Mouse (Mus musculus) neural tube, embryonic 13.5 days (tissue): Measurements from ENCODE around the gene Hcn2. TPM values are rescaled to one million over a fixed set of nuclear protein-coding genes. Genes with fewer than 3 reads are reported as not detected.

Source experiments
- ATAC-seq: fragments of 200-750 bp; cut with Nextera tagmentation; 2 replicates; pipeline ENCODE4 v1.8.0; 2017; ENCODE audit warnings: low read depth, mild to moderate bottlenecking, moderate TSS enrichment, moderate library complexity
- H3K27ac ChIP-seq: fragments of 300-500 bp; sonication (generic); replicated peaks from 2 replicates; pipeline ENCODE4 v1.5.1; 2015; ENCODE audit warnings: moderate library complexity, mild to moderate bottlenecking, inconsistent platforms
- H3K27me3 ChIP-seq: fragments of 300-500 bp; sonication (generic); 2 replicates; pipeline ENCODE4 v1.6.1; 2015; ENCODE audit warnings: mild to moderate bottlenecking, inconsistent platforms
- H3K36me3 ChIP-seq: fragments of 300-500 bp; sonication (generic); 2 replicates; pipeline ENCODE4 v1.6.1; 2015; ENCODE audit warnings: mild to moderate bottlenecking, inconsistent platforms
- H3K4me1 ChIP-seq: fragments of 300-500 bp; sonication (generic); replicated peaks from 2 replicates; pipeline ENCODE4 v1.6.1; 2015; ENCODE audit warnings: inconsistent platforms
- H3K4me2 ChIP-seq: fragments of 300-500 bp; sonication (generic); 2 replicates; pipeline ENCODE4 v1.6.1; 2015; ENCODE audit warnings: inconsistent platforms, mild to moderate bottlenecking, moderate library complexity
- H3K4me3 ChIP-seq: fragments of 300-500 bp; sonication (generic); 2 replicates; pipeline ENCODE4 v1.5.1; 2015; ENCODE audit warnings: mild to moderate bottlenecking, inconsistent platforms
- H3K9ac ChIP-seq: fragments of 300-500 bp; sonication (generic); 2 replicates; pipeline ENCODE4 v1.6.1; 2015; ENCODE audit warnings: moderate library complexity, mild to moderate bottlenecking, inconsistent platforms
- H3K9me3 ChIP-seq: fragments of 300-500 bp; sonication (generic); 2 replicates; pipeline ENCODE4 v1.6.1; 2016; ENCODE audit warnings: inconsistent platforms
- WGBS: fragments of 180-500 bp; shearing (Covaris S2); methylation state at CpG from one replicate; pipeline ENCODE4 v1.1.7; 2015; 5-methylcytosine and 5-hydroxymethylcytosine counted together
- polyA plus RNA-seq: library from polyadenylated mRNA; unstranded; fragments of >200 nt; fragmentation: Nextera tagmentation; extraction: Ambion mirVana; gene quantifications from 2 replicates; pipeline ENCODE4 v1.2.1, GENCODE M21; 2015

Gene Hcn2
- polyA plus RNA-seq, 1 experiment from 2014 or later, result 0.78 TPM

DNA sequence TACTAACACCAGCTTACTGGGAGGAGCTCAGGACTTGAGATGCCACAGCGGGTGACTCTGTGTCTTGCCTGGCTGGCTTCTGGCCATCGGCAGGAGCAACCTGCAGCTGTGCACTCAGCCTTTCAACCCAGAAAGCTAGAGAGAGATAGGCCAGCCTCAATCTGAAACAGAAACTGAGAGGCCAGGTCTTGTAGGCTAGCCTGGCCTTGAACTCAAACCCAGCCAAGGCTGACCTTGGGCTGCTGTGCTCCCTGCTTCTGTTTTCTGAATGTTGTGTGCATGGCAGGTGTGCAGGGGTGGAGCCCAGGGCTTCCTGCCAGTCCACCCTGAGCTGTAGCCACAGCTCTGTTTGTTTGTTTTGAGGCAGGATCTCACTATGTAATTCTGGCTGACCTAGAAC, 56.8 kb downstream of the Hcn2 start:
- WGBS, result 93% methylated on average over 2 of the region's 2 CpGs
- peaks cover 20% of the 10 kb centered on the region for H3K4me1 ChIP-seq
- H3K27me3 ChIP-seq, result peaks cover 23% of the 10 kb centered on the region
- no peak overlapping the region for H3K4me2 ChIP-seq
- peaks cover 6% of the 10 kb centered on the region; the same call in 1 of the 2 replicates for H3K9me3 ChIP-seq
- ATAC-seq, result no peak
- no peaks in the 10 kb centered on the region for H3K36me3 ChIP-seq
- no peak overlapping the region for H3K9ac ChIP-seq
- H3K27ac ChIP-seq, result no peak overlapping the region
- no peak overlapping the region for H3K4me3 ChIP-seq

DNA sequence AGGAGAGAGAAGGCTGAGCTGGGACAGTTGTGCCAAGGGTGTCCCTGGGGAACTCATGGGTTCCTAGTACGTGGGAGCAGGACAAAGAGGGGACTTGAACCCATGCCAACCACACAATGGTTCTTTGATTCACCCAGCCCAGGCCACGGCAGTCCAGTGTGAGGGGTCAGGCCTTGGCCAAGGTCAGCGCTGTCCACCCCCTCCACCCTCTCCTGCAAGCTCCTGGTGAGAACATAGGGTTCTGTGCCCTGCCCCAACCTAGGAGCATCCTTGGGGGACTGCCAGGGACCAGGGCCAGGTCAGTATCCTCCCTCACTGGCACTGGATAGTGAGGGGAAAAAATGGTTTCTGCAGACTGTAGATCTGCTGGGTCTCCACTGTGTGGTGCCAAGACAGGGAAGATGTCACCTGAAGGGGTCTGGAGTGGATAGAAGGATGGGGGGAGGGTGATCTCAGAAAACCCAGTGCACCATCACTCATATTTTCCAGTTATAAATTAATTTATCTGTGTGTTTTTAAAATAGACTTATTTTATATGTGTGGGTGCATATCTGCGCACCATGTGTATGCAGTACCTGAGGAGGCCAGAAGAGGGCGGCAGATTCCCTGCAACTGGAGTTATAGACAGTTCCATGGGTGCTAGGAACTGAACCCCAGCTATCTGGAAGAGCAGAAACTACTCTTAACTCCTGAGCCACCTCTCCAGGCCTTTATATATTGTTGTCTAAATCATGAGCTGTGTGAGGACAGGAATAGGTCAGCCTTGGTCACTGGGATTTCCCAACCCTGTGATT, 58.2 kb downstream of the Hcn2 start:
- no peak overlapping the region for H3K27ac ChIP-seq
- H3K27me3 ChIP-seq, result peaks cover 38% of the 10 kb centered on the region
- peaks cover 27% of the 10 kb centered on the region for H3K4me1 ChIP-seq
- no peak overlapping the region for H3K4me3 ChIP-seq
- no peaks in the 10 kb centered on the region for H3K36me3 ChIP-seq
- ATAC-seq, result no peak
- no peak overlapping the region for H3K4me2 ChIP-seq
- H3K9me3 ChIP-seq, result peaks cover 6% of the 10 kb centered on the region; the same call in 1 of the 2 replicates
- 65% methylated on average over 5 of the region's 5 CpGs for WGBS
- no peak overlapping the region for H3K9ac ChIP-seq

- Histone ChIP-seq H3K27ac (no peak within 1 kb of the TSS), H3K9ac (peak within 1 kb of the TSS; percentile 60), H3K4me1 (peaks cover 44% of the 10 kb centered on the region), H3K27me3 (peaks cover 52% of the 10 kb centered on the region), H3K9me3 (peaks cover 6% of the 10 kb centered on the region; the same call in 1 of the 2 replicates), H3K4me3 (peak within 1 kb of the TSS; percentile 29), H3K36me3 (no peaks in the 10 kb centered on the region), H3K4me2 (peak within 1 kb of the TSS; percentile 55)
- no peak for ATAC-seq
- under 1% methylated on average over 39 of the region's 39 CpGs for WGBS
These were observed 60.7 kb downstream of the Hcn2 start, which contains the start of gene Fstl3 for GRCm38 (mm10) chr10:79777103-79777531. Gene Fstl3, plus strand, starts transcription at chr10:79777272.

DNA sequence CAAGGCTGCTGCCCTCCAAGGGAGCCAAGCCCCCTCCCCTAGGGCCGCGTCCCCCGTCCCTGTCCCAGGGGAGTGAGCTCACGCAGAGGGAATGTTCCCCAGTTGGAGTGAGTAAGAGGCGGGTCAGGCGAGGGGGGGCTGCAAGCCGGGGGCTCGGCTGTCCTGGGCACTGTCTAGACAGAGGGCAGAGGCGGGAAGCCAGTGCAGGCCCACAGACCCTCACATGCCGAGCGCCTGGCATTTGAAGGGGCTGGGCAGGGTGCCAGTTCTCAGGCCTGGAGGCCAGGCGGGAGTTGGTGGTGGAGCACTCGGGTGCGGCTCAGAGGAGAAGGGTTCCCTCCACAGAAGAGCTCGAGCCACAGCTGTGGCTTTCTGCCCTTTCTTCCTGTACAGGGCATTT, 61.6 kb downstream of the Hcn2 start:
- WGBS, result 13% methylated on average over 15 of the region's 15 CpGs
- peaks cover 60% of the 10 kb centered on the region for H3K27me3 ChIP-seq
- H3K36me3 ChIP-seq, result no peaks in the 10 kb centered on the region
- no peak overlapping the region for H3K27ac ChIP-seq
- peaks cover 44% of the 10 kb centered on the region for H3K4me1 ChIP-seq
- H3K9me3 ChIP-seq, result peaks cover 6% of the 10 kb centered on the region; the same call in 1 of the 2 replicates
- ATAC-seq, result peak; percentile 16; the same call in 1 of the 2 replicates
- no peak overlapping the region for H3K4me3 ChIP-seq
- H3K4me2 ChIP-seq, result peak overlapping the region; percentile 55; the same call in 1 of the 2 replicates
- no peak overlapping the region for H3K9ac ChIP-seq

- no peak overlapping the region for H3K4me3 ChIP-seq
- ATAC-seq, result no peak
- peaks cover 45% of the 10 kb centered on the region for H3K4me1 ChIP-seq
- 19% methylated on average over 2 of the region's 2 CpGs for WGBS
- no peak overlapping the region for H3K27ac ChIP-seq
- H3K9ac ChIP-seq, result no peak overlapping the region
- no peak overlapping the region for H3K4me2 ChIP-seq
- no peaks in the 10 kb centered on the region for H3K36me3 ChIP-seq
- H3K27me3 ChIP-seq, result peaks cover 69% of the 10 kb centered on the region
- H3K9me3 ChIP-seq, result peaks cover 6% of the 10 kb centered on the region; the same call in 1 of the 2 replicates
These were observed 62.8 kb downstream of the Hcn2 start for GRCm38 (mm10) chr10:79779193-79779592.

GRCm38 (mm10) chr10:79779784-79780663, 63.6 kb downstream of the Hcn2 start:
- Histone ChIP-seq H3K36me3 (no peaks in the 10 kb centered on the region), H3K9ac (peak overlapping the region; percentile 50), H3K9me3 (peaks cover 4% of the 10 kb centered on the region; the same call in 1 of the 2 replicates), H3K27ac (no peak overlapping the region), H3K27me3 (peaks cover 78% of the 10 kb centered on the region), H3K4me2 (peak overlapping the region; percentile 60), H3K4me3 (peak overlapping the region; percentile 38), H3K4me1 (peaks cover 49% of the 10 kb centered on the region)
- peak; percentile 91 for ATAC-seq
- WGBS, result 2% methylated on average over 55 of the region's 55 CpGs

DNA sequence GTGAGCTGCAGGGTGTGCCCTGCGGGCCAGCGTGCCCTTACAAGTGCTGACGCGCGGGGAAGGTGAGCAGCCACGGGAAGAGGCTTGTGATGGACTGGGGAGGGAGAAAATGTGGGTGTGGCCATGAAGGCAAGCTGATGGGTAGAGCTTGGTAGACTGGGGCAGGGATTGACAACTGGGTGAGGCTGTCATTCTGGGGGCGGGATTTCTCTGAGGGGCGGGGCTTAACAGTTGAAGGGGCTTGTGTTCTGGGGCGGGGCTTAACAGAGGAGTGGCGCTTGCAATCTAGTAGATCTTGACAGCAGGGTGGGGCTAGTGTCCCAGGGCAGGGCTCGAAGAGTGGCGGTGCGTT, 64.2 kb downstream of the Hcn2 start:
- under 1% methylated on average over 13 of the region's 13 CpGs for WGBS
- H3K4me1 ChIP-seq, result peaks cover 49% of the 10 kb centered on the region

GRCm38 (mm10) chr10:79781139-79781538, 64.7 kb downstream of the Hcn2 start:
- H3K4me2 ChIP-seq, result peak overlapping the region; percentile 60
- peak overlapping the region; percentile 50; the same call in 1 of the 2 replicates for H3K9ac ChIP-seq
- H3K36me3 ChIP-seq, result no peaks in the 10 kb centered on the region
- no peaks in the 10 kb centered on the region for H3K9me3 ChIP-seq
- H3K4me1 ChIP-seq, result peaks cover 49% of the 10 kb centered on the region
- peaks cover 77% of the 10 kb centered on the region for H3K27me3 ChIP-seq
- no peak overlapping the region for H3K27ac ChIP-seq
- H3K4me3 ChIP-seq, result peak overlapping the region; percentile 38
- ATAC-seq, result 0 out of 2 replicates have a peak, but pooled peaks have one; percentile 1
- 30% methylated on average over 21 of the region's 21 CpGs for WGBS

More for the DNA sequence above, 64.2 kb downstream of the Hcn2 start:
- Histone ChIP-seq H3K27ac (no peak overlapping the region), H3K36me3 (no peaks in the 10 kb centered on the region), H3K27me3 (peaks cover 79% of the 10 kb centered on the region), H3K9ac (peak overlapping the region; percentile 50), H3K9me3 (no peaks in the 10 kb centered on the region), H3K4me3 (peak overlapping the region; percentile 38), H3K4me2 (peak overlapping the region; percentile 60)
- no peak; the same call in 1 of the 2 replicates for ATAC-seq

GRCm38 (mm10) chr10:79781956-79782355, 65.5 kb downstream of the Hcn2 start:
- no peak for ATAC-seq
- H3K4me2 ChIP-seq, result no peak overlapping the region
- no peak overlapping the region for H3K9ac ChIP-seq
- H3K4me1 ChIP-seq, result peaks cover 46% of the 10 kb centered on the region
- no peaks in the 10 kb centered on the region for H3K36me3 ChIP-seq
- no peak overlapping the region for H3K27ac ChIP-seq
- no peak overlapping the region for H3K4me3 ChIP-seq
- 57% methylated on average over 5 of the region's 5 CpGs for WGBS
- H3K27me3 ChIP-seq, result peaks cover 69% of the 10 kb centered on the region
- H3K9me3 ChIP-seq, result no peaks in the 10 kb centered on the region

DNA sequence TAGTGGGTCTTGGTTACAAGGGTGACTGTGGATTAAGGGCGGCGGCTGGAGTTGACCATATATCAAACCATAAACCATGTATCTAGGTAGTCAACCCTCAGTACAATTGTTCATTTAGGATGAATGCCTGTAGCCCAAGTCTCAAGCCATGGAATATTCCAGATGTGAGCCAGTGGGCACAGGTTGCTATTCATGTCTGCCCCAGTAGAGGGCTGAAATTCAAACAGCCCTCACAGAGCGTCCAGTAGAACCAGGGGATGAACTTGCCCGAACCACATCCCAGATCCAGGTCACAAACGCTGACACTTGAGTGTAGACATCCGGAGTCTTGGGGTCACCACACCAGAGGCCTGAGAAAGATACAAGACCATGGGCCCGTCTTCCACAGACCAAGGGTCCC, 66.6 kb downstream of the Hcn2 start:
- H3K27me3 ChIP-seq, result peaks cover 62% of the 10 kb centered on the region

DNA sequence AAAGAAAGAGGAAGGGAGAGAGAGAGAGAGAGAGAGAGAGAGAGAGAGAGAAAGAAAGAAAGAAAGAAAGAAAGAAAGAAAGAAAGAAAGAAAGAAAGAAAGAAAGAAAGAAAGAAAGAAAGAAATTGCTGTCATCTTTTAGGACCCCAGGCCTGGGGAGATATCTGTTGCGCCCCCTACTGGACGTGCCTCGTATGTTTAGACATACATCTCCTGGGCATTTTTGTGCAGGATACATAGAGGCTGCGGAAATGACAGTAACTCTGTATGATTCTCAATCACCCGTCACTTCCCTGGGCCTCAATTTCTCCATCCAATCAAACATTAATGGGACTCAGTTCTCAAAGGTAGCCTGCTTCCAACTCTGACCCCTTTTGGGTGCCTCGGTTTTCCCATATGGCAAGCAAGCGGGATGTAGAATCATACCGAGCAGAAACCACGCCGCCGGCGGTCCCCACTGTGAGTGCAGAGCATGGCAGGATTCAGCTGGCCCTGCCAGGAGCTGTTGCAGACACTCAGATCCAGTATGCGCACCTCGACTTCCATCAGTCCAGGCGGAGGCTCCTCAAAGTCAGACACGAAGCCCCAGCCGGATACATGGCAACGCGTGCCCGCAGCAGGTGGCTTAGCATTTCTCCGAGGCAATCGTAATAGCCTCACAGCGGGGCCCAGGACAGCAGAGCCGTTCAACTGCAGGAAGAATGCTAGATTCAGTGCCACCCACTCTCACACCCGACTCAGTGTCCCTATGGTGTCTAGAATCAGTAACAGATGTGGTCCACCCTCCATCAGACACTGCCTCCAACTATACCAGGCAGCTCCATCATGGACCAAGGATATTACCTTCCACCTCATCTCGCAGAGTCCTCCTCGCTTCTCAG, 67.7 kb downstream of the Hcn2 start:
- peaks cover 51% of the 10 kb centered on the region for H3K27me3 ChIP-seq
- H3K9ac ChIP-seq, result no peak overlapping the region
- H3K9me3 ChIP-seq, result no peaks in the 10 kb centered on the region
- no peaks in the 10 kb centered on the region for H3K36me3 ChIP-seq
- H3K4me3 ChIP-seq, result no peak overlapping the region
- H3K4me2 ChIP-seq, result no peak overlapping the region
- no peak for ATAC-seq
- H3K27ac ChIP-seq, result no peak overlapping the region
- WGBS, result 32% methylated on average over 27 of the region's 27 CpGs
- peaks cover 25% of the 10 kb centered on the region for H3K4me1 ChIP-seq

More for the DNA sequence above, 66.6 kb downstream of the Hcn2 start:
- no peaks in the 10 kb centered on the region for H3K36me3 ChIP-seq
- no peaks in the 10 kb centered on the region for H3K9me3 ChIP-seq
- H3K4me3 ChIP-seq, result no peak overlapping the region
- WGBS, result 67% methylated on average over 7 of the region's 7 CpGs
- no peak for ATAC-seq
- H3K9ac ChIP-seq, result no peak overlapping the region
- no peak overlapping the region for H3K4me2 ChIP-seq
- H3K4me1 ChIP-seq, result peaks cover 35% of the 10 kb centered on the region
- H3K27ac ChIP-seq, result no peak overlapping the region
